Mouse (Mus musculus) layer of hippocampus, postnatal 25 days (tissue): ENCODE data around the gene Zfp804b. TPM values are rescaled to one million over a fixed set of nuclear protein-coding genes. Genes with fewer than 3 reads are reported as not detected.
A peak's percentile ranks its signal among the peaks of the same experiment; 100 is the strongest.
"Not testable (repeated sequence)": the region's sequence is repeated elsewhere in the genome, so short reads cannot be mapped to it uniquely, and the experiment has no call there.

ENCODE experiments used
- DNase-seq, 2 experiments: peaks; one replicate each; pipeline ENCODE4 v3.0.0; 2022; ENCODE audit warnings: mixed read lengths in 2 of 2, low spot score in 1 of 2; ENCODE audit errors: extremely low spot score in 1 of 2
- total RNA-seq, 2 experiments: library from RNA; stranded (reverse); gene quantifications; 2 replicates each; pipeline ENCODE4 v1.2.3; 2021

The Zfp804b gene
- total RNA-seq = under 1 TPM; 0.63 to 0.74 TPM

GRCm38 (mm10) chr5:7344145-7345010 lies at the start of gene Zfp804b:
TSS of gene Zfp804b (minus strand) at chr5:7344756.
- DNase-seq = peak; percentile 8 to 26

GRCm38 (mm10) chr5:7364616-7365015 lies 20.1 kb upstream of the Zfp804b start:
- not testable (repeated sequence) for DNase-seq

GRCm38 (mm10) chr5:7345011-7345389 lies 444 bp upstream of the Zfp804b start:
- no peak for DNase-seq

GRCm38 (mm10) chr5:7325594-7325993 lies 19.0 kb downstream of the Zfp804b start:
- DNase-seq = no peak

- DNase-seq = no peak
Observed at GRCm38 (mm10) chr5:7303819-7304218, 40.7 kb downstream of the Zfp804b start, which contains the start of gene Tex47. TSS of gene Tex47 (plus strand) at chr5:7304119.

GRCm38 (mm10) chr5:7302969-7303368 lies 41.6 kb downstream of the Zfp804b start:
- DNase-seq = no peak

- DNase-seq = no peak
Observed at GRCm38 (mm10) chr5:7284336-7284735, 60.2 kb downstream of the Zfp804b start.

- no peak for DNase-seq
Observed at GRCm38 (mm10) chr5:7276659-7277455, 67.7 kb downstream of the Zfp804b start.

GRCm38 (mm10) chr5:7177589-7177988 lies 167.0 kb downstream of the Zfp804b start:
- DNase-seq = no peak

- no peak for DNase-seq
Observed at GRCm38 (mm10) chr5:7139658-7140057, 204.9 kb downstream of the Zfp804b start.

GRCm38 (mm10) chr5:7102387-7102786 lies 242.2 kb downstream of the Zfp804b start:
- no peak for DNase-seq

- DNase-seq = no peak
Observed at GRCm38 (mm10) chr5:7073936-7074631, 270.5 kb downstream of the Zfp804b start.

- DNase-seq = no peak
Observed at GRCm38 (mm10) chr5:7007468-7007867, 337.1 kb downstream of the Zfp804b start.

- DNase-seq = no peak
Observed at GRCm38 (mm10) chr5:6983993-6984392, 360.6 kb downstream of the Zfp804b start.

- no peak for DNase-seq
Observed at GRCm38 (mm10) chr5:6934837-6935236, 409.7 kb downstream of the Zfp804b start.

- DNase-seq = no peak
Observed at GRCm38 (mm10) chr5:6911290-6911689, 433.3 kb downstream of the Zfp804b start.

GRCm38 (mm10) chr5:6881396-6881795 lies 463.2 kb downstream of the Zfp804b start:
- DNase-seq = no peak

- no peak for DNase-seq
Observed at GRCm38 (mm10) chr5:6871566-6871965, 473.0 kb downstream of the Zfp804b start.

- no peak for DNase-seq
Observed at GRCm38 (mm10) chr5:6870970-6871369, 473.6 kb downstream of the Zfp804b start.

- DNase-seq = no peak
Observed at GRCm38 (mm10) chr5:6795396-6795795, 549.2 kb downstream of the Zfp804b start.
